Mouse (Mus musculus) lung, postnatal 0 days (tissue): Measurements from ENCODE around the gene Rd3l.

ENCODE experiments used
- CTCF ChIP-seq: IDR thresholded peaks from 2 replicates; pipeline ENCODE4 v1.5.1; 2016; ENCODE audit warnings: antibody characterized with exemption, mild to moderate bottlenecking
- EP300 ChIP-seq: IDR thresholded peaks from 2 replicates; pipeline ENCODE4 v1.6.1; 2016; ENCODE audit warnings: antibody characterized with exemption, mild to moderate bottlenecking, control low read depth

DNA sequence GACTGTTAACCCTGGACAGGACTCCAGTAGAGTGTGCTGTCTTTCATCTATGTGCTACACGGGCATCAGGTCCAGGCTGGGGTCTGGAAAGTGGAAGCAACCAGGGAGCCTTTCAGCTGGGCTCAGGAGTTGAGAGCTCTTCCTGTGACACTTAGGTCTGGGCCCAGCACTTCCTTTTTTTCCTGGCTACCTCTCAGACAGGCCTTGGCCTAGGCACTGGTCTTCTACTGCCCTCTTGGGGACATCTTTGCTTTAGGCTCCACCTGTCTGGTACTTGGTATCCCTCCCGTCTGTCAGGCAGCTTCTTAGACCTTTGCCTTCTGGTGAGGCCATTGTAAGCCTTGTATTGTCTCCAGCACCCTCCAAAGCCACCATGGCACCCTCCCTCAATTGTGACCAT, 34.4 kb downstream of the Rd3l start:
- TF ChIP-seq EP300 = no peak
- TF ChIP-seq CTCF = peak; percentile 89
